Mouse (Mus musculus) thymus, postnatal 25 days (tissue): ENCODE measurements around the gene Ifrd1.
"Not testable (repeated sequence)": the region's sequence is repeated elsewhere in the genome, so short reads cannot be mapped to it uniquely, and the experiment has no call there.

Experiments
- DNase-seq: peaks from one replicate; pipeline ENCODE4 v3.0.0; 2022

The Ifrd1 gene

GRCm38 (mm10) chr12:40248454-40249180 is at the start of gene Ifrd1:
TSS of gene Ifrd1 (minus strand) at chr12:40248504.
- DNase-seq = no peak

- no peak for DNase-seq
Measured at GRCm38 (mm10) chr12:40286539-40286938, 38.2 kb upstream of the Ifrd1 start.

DNA sequence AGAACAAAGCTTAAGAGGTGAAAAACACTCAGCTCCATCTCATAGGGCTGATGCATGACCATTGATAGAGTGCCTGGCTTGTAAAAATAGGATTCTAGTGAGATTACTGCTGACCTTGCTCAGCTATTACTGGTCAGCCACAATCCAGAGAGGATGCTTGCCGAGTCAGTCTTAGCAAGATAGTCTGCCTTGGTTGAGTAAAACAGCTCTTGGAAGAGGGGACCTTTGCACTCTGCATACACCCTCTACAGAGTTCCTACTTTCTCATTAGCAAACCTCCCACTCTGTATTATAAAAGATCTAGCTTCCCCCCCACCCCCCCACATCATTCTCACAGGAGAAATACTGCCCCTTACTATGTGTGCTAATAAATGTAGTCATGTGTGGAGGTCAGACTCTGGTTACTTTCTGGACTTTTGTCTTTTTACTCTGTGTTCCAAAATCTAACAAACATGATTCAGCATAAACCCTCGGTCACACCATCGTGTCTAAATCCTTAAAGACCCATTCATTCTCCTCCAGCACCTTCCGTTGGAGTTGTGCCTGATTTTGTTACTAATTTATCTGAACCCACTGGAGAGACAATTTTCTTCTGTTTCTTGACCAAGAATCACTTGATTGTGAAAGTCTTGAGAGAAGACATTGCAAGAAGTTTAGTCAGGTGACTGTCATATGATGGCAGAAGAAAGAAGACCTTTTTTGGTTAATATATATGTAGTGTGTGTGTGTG is 32.5 kb upstream of the Ifrd1 start:
- no peak for DNase-seq

GRCm38 (mm10) chr12:40277581-40277980 is 29.3 kb upstream of the Ifrd1 start:
- DNase-seq = no peak

- no peak for DNase-seq
Measured at GRCm38 (mm10) chr12:40274931-40275330, 26.6 kb upstream of the Ifrd1 start.

DNA sequence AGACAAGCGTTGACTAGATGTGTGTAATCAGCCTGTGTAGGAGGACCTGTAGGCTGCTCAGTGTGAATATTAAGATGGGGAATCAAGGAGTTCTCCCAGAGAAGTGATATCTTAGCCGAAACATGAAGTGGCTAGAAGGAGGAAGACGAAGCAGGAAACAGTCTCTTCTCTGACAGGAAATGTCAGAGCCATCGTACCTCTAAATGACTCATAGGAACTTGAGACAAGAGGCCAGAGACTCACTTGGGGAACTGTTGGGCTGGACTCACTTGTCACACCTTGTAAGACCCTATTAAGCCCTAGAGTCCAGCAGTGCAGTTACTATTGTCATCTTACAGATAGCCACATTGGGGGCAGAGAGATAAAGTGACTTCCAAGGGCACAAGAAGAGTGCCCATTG is 25.0 kb upstream of the Ifrd1 start:
- DNase-seq = no peak

DNA sequence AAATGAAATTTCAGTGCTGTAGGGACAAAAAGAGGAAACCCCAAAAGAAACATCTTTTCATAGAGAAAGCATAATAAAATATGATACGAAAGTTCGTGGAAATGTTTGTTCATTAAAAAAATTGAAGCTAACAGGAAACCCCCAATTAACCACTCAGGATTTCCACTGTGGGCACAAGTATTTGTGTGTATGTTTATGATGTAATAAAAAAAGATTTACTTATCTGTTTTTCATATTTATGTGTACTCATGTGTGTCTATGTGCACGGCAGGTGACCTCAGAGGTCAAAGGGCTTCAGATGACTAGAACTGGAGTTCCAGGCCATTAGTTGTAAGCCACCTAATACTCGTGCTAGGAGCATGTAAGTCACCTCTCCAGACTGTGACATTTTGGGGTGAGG is 24.4 kb upstream of the Ifrd1 start:
- no peak for DNase-seq

- DNase-seq = no peak
Measured at GRCm38 (mm10) chr12:40268313-40268712, 20.0 kb upstream of the Ifrd1 start.

DNA sequence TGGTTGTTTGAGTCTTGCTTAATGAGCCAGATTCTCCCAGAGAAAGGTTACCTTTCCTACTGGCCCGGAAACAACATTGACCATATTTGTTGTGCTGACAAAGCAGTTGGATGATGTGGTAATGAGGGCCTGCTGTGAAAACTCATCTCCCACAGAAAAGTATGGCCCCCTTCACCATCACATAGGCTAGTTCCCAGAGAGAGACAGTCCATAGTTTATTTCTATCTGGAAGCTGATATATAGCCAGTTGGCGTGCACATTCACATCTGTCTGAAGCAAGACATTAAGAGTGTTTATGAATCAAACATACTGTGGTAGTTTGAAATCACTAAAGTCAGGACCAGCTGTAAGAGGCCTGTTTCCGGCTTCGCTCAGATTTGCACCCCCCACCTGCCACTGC is 15.4 kb upstream of the Ifrd1 start:
- DNase-seq = no peak

- no peak for DNase-seq
Measured at GRCm38 (mm10) chr12:40263006-40263405, 14.7 kb upstream of the Ifrd1 start.

GRCm38 (mm10) chr12:40258462-40259000 is 10.2 kb upstream of the Ifrd1 start:
- no peak for DNase-seq

GRCm38 (mm10) chr12:40257226-40257625 is 8.9 kb upstream of the Ifrd1 start:
- DNase-seq = peak; percentile 77

DNA sequence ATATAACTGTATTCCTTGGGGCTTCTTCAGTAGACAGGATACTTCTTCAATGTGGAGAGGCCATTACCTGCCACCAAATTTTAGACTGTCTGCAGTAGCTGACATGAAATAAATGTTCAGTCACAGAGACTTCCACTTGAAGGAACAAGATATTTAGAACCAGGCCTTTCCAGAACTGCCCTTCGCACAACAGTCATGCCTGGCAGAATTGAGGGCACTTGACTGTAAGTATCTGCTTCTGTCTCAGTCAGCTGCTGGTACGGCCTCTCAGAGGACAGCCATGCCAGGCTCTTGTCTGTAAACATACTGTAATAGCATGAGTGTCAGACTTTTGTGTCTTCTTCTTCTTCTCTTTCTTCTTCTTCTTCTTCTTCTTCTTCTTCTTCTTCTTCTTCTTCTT is 8.2 kb upstream of the Ifrd1 start:
- no peak for DNase-seq

GRCm38 (mm10) chr12:40256033-40256432 is 7.7 kb upstream of the Ifrd1 start:
- no peak for DNase-seq

GRCm38 (mm10) chr12:40255310-40255709 is 7.0 kb upstream of the Ifrd1 start:
- DNase-seq = not testable (repeated sequence)

DNA sequence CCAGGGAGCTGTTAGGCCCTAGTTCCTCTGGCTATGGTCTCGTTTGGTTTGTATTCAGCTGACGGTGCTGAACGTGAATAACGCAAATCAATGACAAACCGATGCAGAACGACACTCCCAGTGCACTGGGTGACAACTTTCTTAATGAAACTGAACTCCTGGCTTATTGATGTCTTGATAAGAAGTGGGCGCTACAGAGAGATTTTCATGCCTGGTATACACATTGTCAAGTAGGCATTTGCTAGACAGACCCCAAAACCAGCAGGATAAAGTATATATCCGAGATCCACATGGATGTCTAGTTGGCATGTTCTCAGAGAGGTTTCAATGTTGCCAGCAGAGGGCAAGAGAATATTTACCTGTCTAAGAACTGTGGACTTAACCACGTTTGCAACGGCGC is 6.4 kb upstream of the Ifrd1 start:
- no peak for DNase-seq

DNA sequence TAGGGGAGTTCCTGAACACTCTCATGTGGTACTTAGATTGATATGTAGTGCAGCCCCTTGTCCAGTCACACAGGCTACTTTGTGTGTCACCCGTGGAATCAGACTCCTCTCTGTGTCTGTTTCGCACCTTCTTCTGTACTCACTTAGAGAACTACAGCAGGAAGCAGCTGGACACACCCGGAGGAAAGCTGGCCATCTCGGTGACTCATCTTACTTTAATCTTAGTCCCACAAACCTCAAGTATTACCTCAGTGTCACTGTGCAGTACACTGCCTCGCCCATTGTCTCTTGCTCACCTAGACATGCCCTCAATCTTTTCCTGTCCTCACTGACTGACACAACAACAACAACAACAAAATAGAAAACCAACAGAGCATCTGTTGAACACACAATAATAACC is 4.9 kb upstream of the Ifrd1 start:
- no peak for DNase-seq

GRCm38 (mm10) chr12:40250256-40250655 is 2.0 kb upstream of the Ifrd1 start:
- no peak for DNase-seq

- DNase-seq = no peak
Measured at GRCm38 (mm10) chr12:40247976-40248375, 328 bp downstream of the Ifrd1 start.

- no peak for DNase-seq
Measured at GRCm38 (mm10) chr12:40247384-40247783, 920 bp downstream of the Ifrd1 start.

DNA sequence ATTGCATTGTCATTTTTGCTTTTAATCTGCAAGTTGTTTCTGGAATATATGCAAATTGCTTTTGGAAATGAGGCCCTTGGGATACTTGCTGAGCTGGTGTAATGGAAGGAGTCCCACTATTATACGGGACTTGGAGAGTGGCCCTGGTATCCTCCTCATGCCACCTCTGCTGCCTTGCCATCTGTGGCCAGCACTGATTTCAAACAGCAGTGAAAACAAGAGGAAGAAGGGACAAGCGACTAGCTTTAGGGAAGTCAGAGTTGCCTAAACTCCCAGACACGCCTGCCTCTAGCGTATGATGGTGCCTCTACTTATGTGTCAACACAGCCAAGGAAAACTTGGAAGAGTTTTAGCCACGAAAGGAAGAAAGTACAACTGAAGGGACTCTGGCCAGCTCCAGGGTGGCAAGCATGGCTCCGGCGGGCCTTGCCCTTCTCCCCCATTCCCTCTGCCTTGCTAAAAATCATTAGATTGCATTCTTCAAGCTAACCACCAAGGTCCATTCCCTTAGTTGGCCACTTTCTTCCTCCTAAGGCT is 2.8 kb downstream of the Ifrd1 start:
- no peak for DNase-seq

- DNase-seq = no peak
Measured at GRCm38 (mm10) chr12:40244926-40245325, 3.4 kb downstream of the Ifrd1 start.

- DNase-seq = no peak
Measured at GRCm38 (mm10) chr12:40243821-40244221, 4.5 kb downstream of the Ifrd1 start.

- no peak for DNase-seq
Measured at GRCm38 (mm10) chr12:40243241-40243640, 5.1 kb downstream of the Ifrd1 start.
